ENCODE assay signal across 25 mouse cellular contexts in the genomic region with DNA sequence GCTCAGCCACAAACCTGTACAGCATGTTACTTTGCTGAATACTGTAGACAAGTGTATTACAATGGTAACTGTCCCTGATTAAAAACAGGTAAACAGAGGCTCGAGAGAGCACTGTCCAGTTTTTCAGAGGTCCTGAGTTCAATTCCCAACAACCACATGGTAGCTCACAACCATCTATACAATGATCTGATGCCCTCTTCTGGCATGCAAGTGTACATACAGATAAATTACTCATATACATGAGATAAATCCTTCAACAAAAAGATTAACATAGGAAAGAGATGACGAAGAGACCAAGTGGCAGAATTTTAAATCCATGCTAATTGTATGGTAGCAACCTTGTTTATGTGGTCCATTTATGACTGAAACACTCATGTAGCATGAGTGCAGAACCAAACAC. TPM values are rescaled to one million over a fixed set of nuclear protein-coding genes. Genes with fewer than 3 reads are reported as not detected.
A peak's percentile ranks its signal among the peaks of the same experiment; 100 is the strongest.
DNase-seq lines count a peak whose midpoint lies in the region; TF ChIP-seq lines count a peak whose summit lies in the region.
"Had no signal": no experiment of that assay in that cellular context is flagged by ENCODE, and none has a peak within 500 bp of the region (broad histone marks: within the 10 kb centered on the region; RNA-seq: fewer than 3 reads in every experiment).

No protein-coding gene starts in this region.

- no peak for DNase-seq in gastrocnemius, adult 2 months
- DNase-seq in gastrocnemius, postnatal 10 days: no peak
- no peak for DNase-seq in left cerebral cortex, adult 2 months (ENCODE audit: extremely low spot score in 1 of 2, low spot score in 2 of 2)
- DNase-seq in left cerebral cortex, postnatal 36 days (ENCODE audit: low spot score in 2 of 2): no peak
- peak; percentile 44 for DNase-seq in 416B (ENCODE audit: low read depth)
- peak; percentile 17 for DNase-seq in limb, embryonic 10.5 days (ENCODE audit: low spot score)
- no peak for DNase-seq in urinary bladder, adult 2 months (ENCODE audit: low spot score)
- DNase-seq in adrenal gland, adult 18-20 months (ENCODE audit: low spot score in 2 of 2): no peak
- DNase-seq: adrenal gland, adult 2 months; B cell, adult 2 months; cerebellum, adult 11 months; cerebellum, postnatal 10 days; forebrain, postnatal 0 days; gastrocnemius, postnatal 36 days; heart, postnatal 4 days; kidney, postnatal 4 days; lung, adult 2 months; lung, postnatal 4 days; midbrain, embryonic 14.5 days; thymus, adult 2 months; thymus, postnatal 4 days had no signal

- H3K27me3 ChIP-seq in limb, embryonic 10.5 days (ENCODE audit: low read depth, poor library complexity, severe bottlenecking): no peaks in the 10 kb centered on the region
- H3K27me3 ChIP-seq: heart, embryonic 15.5 days; hindbrain, embryonic 15.5 days; intestine, embryonic 15.5 days had no signal

- 92% methylated on average over 2 of the region's 2 CpGs for whole genome bisulfite sequencing in limb, embryonic 10.5 days

- intact Hi-C loops in gastrocnemius, adult 2 months (cut with DNase I): loop anchor here (5.0 kb wide), 1 partner anchor 40 kb away; no protein-coding TSS in a partner anchor
- intact Hi-C loops in left cerebral cortex, adult 2 months (cut with DNase I): loop anchor here (10.0 kb wide), 1 partner anchor 343 kb away; no protein-coding TSS in a partner anchor
- intact Hi-C loops in left cerebral cortex, postnatal 36 days (cut with DNase I): no loop called here

- peak; percentile 42 for TF ChIP-seq CTCF in gastrocnemius, adult 2 months (IDR thresholded peaks at IDR 0.05)
- peak; percentile 25 for TF ChIP-seq CTCF in left cerebral cortex, adult 2 months (IDR thresholded peaks at IDR 0.05)

- H3K4me3 ChIP-seq in gastrocnemius, adult 2 months: no peak overlapping the region
- no peak overlapping the region for H3K4me3 ChIP-seq in left cerebral cortex, adult 2 months
- no peak overlapping the region for H3K4me3 ChIP-seq in limb, embryonic 10.5 days
- H3K4me3 ChIP-seq: forebrain, embryonic 10.5 days; heart, embryonic 15.5 days; hindbrain, embryonic 15.5 days; intestine, embryonic 15.5 days had no signal

- H3K36me3 ChIP-seq in limb, embryonic 10.5 days: peaks cover 95% of the 10 kb centered on the region

- H3K9me3 ChIP-seq in limb, embryonic 10.5 days (replicated peaks): no peaks in the 10 kb centered on the region
- H3K9me3 ChIP-seq: forebrain, embryonic 10.5 days; heart, embryonic 15.5 days; hindbrain, embryonic 15.5 days; intestine, embryonic 15.5 days had no signal

- H3K4me1 ChIP-seq in limb, embryonic 10.5 days: no peaks in the 10 kb centered on the region
- H3K4me1 ChIP-seq: forebrain, embryonic 10.5 days; heart, embryonic 15.5 days; hindbrain, embryonic 15.5 days; intestine, embryonic 15.5 days had no signal

- H3K27ac ChIP-seq in gastrocnemius, adult 2 months: no peak overlapping the region
- H3K27ac ChIP-seq in left cerebral cortex, adult 2 months: no peak overlapping the region
- no peak overlapping the region for H3K27ac ChIP-seq in limb, embryonic 10.5 days
- H3K27ac ChIP-seq: forebrain, embryonic 10.5 days; heart, embryonic 15.5 days; hindbrain, embryonic 15.5 days; intestine, embryonic 15.5 days had no signal

RNA-seq across cellular contexts. Expression of a gene that starts 55.7 kb away (rescaled TPM):
- 100 to 1,000 TPM; 142 to 174 TPM for total RNA-seq in gastrocnemius, adult 2 months (2021)
- 100 to 1,000 TPM; 137 to 138 TPM for total RNA-seq in gastrocnemius, postnatal 10 days (2021)
- 10 to 100 TPM; 87.0 to 90.4 TPM for total RNA-seq in left cerebral cortex, adult 2 months (2021)
- 10 to 100 TPM; 78.0 to 94.4 TPM for total RNA-seq in left cerebral cortex, postnatal 36 days (2021)
- 31.6 and 41.5 TPM in 2 replicates for polyA plus RNA-seq in limb, embryonic 10.5 days (2016; fragmentation: Nextera tagmentation; extraction: Ambion mirVana)
- 57.3 and 66.6 TPM in 2 replicates for polyA plus RNA-seq in urinary bladder, adult 2 months (2012; rRNA removed)
- 10 to 100 TPM; 87.2 to 88.5 TPM for total RNA-seq in adrenal gland, adult 18-20 months (2021)

RNA-seq across cellular contexts. Expression of a gene that starts 56.5 kb away (rescaled TPM):
- 10 to 100 TPM; 60.2 to 61.3 TPM for total RNA-seq in gastrocnemius, adult 2 months (2021)
- total RNA-seq in gastrocnemius, postnatal 10 days (2021): 10 to 100 TPM; 40.6 to 43.7 TPM
- 10 to 100 TPM; 53.3 to 57.9 TPM for total RNA-seq in left cerebral cortex, adult 2 months (2021)
- 10 to 100 TPM; 56.2 to 56.7 TPM for total RNA-seq in left cerebral cortex, postnatal 36 days (2021)
- 29.7 and 33.0 TPM in 2 replicates for polyA plus RNA-seq in limb, embryonic 10.5 days (2016; fragmentation: Nextera tagmentation; extraction: Ambion mirVana)
- 32.5 and 39.1 TPM in 2 replicates for polyA plus RNA-seq in urinary bladder, adult 2 months (2012; rRNA removed)
- total RNA-seq in adrenal gland, adult 18-20 months (2021): 10 to 100 TPM; 24.8 to 35.8 TPM

Comparison
In these comparisons a context has a peak if more than half of its experiments do, and no peak if none do; other contexts are left out.
1. DNase-seq: peak in 416B (single experiment) and limb, embryonic 10.5 days (single experiment); none in gastrocnemius, adult 2 months (single experiment), gastrocnemius, postnatal 10 days (single experiment), left cerebral cortex, adult 2 months (0 of 2), left cerebral cortex, postnatal 36 days (0 of 2), urinary bladder, adult 2 months (single experiment) and adrenal gland, adult 18-20 months (0 of 2).